8 mouse cellular contexts compared by ENCODE assay signal in the genomic region with DNA sequence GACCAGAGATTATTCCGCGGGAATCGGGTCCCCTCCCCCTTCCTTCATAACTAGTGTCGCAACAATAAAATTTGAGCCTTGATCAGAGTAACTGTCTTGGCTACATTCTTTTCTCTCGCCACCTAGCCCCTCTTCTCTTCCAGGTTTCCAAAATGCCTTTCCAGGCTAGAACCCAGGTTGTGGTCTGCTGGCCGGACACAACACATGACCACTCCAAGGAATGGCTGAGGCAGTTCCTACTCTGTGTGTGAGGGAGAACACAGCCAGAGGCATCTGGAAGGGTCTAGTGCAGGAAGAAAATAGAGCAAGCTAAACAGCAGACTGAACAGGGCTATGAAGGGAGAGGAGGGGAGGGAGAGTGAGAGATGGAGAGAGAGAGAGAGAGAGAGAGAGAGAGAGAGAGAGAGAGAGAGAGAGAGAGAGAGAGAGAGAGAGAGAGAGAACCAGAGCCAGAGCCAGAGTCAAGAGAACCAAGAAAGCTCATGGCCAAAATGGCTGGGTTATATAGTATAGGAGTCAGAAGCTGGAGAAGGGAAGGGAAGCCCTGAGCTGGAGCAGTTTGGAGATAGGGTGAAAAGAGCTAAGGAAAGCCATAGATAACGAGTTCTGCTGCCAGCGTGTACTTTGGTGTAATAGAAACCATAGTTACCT. TPM values are rescaled to one million over a fixed set of nuclear protein-coding genes. Genes with fewer than 3 reads are reported as not detected.
DNase-seq lines count a peak whose midpoint lies in the region; ATAC-seq and TF ChIP-seq lines count a peak whose summit lies in the region.
"Not testable (repeated sequence)": the region's sequence is repeated elsewhere in the genome, so short reads cannot be mapped to it uniquely, and the experiment has no call there.
"Had no signal": no experiment of that assay in that cellular context is flagged by ENCODE, and none has a peak within 500 bp of the region (broad histone marks: within the 10 kb centered on the region; RNA-seq: fewer than 3 reads in every experiment).

No protein-coding gene starts in this region.

- H3K79me2 ChIP-seq in MEL (ENCODE audit: control insufficient read depth, insufficient read depth, low read length, poor library complexity), result not testable (repeated sequence)

- peak; percentile 47 to 59; a peak in 1 of 4 replicates for TF ChIP-seq POLR2A in MEL (IDR thresholded peaks at IDR 0.05; ENCODE audit: control insufficient read depth in 1 of 2, insufficient read depth in 1 of 2, low read depth in 1 of 2, low read length in 2 of 2, poor library complexity in 1 of 2)

- H3K36me3 ChIP-seq in MEL (ENCODE audit: control insufficient read depth in 1 of 2, insufficient read depth in 2 of 2, low read length in 2 of 2), result peaks cover 0 to 16% of the 10 kb centered on the region in 2 experiments; a peak in 2 of 4 replicates
- not testable (repeated sequence) for H3K36me3 ChIP-seq in forebrain, embryonic 14.5 days (ENCODE audit: control insufficient read depth, insufficient read depth, low read length); hindbrain, embryonic 16.5 days (ENCODE audit: control insufficient read depth, insufficient read depth, low read length); limb, embryonic 10.5 days; liver, embryonic 15.5 days (replicated peaks); midbrain, postnatal 0 days (ENCODE audit: insufficient read depth, low read length)
- H3K36me3 ChIP-seq in heart, embryonic 14.5 days (ENCODE audit: control insufficient read depth, insufficient read depth, low read length), result peaks cover 10% of the 10 kb centered on the region

- peak overlapping the region; percentile 48 for H3K27ac ChIP-seq in MEL (ENCODE audit: control insufficient read depth, low read depth, low read length)
- not testable (repeated sequence) for H3K27ac ChIP-seq in forebrain, embryonic 14.5 days (ENCODE audit: low read depth, low read length); heart, embryonic 14.5 days (replicated peaks in 1 of 2; ENCODE audit: control insufficient read depth in 1 of 2, insufficient read depth in 1 of 2, low read depth in 2 of 2, low read length in 2 of 2); limb, embryonic 10.5 days; liver, embryonic 15.5 days (replicated peaks)
- H3K27ac ChIP-seq in hindbrain, embryonic 16.5 days (ENCODE audit: low read depth, low read length), result 0 out of 2 replicates have a peak overlapping the region, but pooled peaks have one; percentile 48
- 0 out of 2 replicates have a peak overlapping the region, but pooled peaks have one; percentile 18 for H3K27ac ChIP-seq in midbrain, postnatal 0 days (ENCODE audit: low read depth, low read length)

- peak; percentile 67 for DNase-seq in MEL (ENCODE audit: low read depth, low spot score)
- not testable (repeated sequence) for DNase-seq in forebrain, embryonic 14.5 days (ENCODE audit: low spot score); limb, embryonic 10.5 days (ENCODE audit: low spot score); midbrain, postnatal 0 days (ENCODE audit: low spot score)

- ATAC-seq in forebrain, embryonic 14.5 days; heart, embryonic 14.5 days (ENCODE audit: insufficient number of reproducible peaks, insufficient read depth, low FRiP score, low read depth); hindbrain, embryonic 16.5 days; liver, embryonic 15.5 days (ENCODE audit: insufficient read depth); midbrain, postnatal 0 days (ENCODE audit: low FRiP score): not testable (repeated sequence)

- not testable (repeated sequence) for TF ChIP-seq RAD21 in MEL (IDR thresholded peaks at IDR 0.05; ENCODE audit: low read depth, low read length)

- peak overlapping the region; percentile 26 to 46 for H3K4me3 ChIP-seq in MEL (ENCODE audit: control insufficient read depth in 1 of 2, insufficient read depth in 1 of 2, low read depth in 2 of 2, low read length in 2 of 2)
- H3K4me3 ChIP-seq in forebrain, embryonic 14.5 days (ENCODE audit: low read depth, low read length); heart, embryonic 14.5 days (ENCODE audit: control insufficient read depth in 1 of 2, insufficient read depth in 1 of 2, low read depth in 1 of 2, low read length in 2 of 2); hindbrain, embryonic 16.5 days (ENCODE audit: low read length); liver, embryonic 15.5 days (replicated peaks); midbrain, postnatal 0 days (ENCODE audit: low read depth, low read length): not testable (repeated sequence)
- H3K4me3 ChIP-seq in limb, embryonic 10.5 days, result peak overlapping the region; percentile 13; the same call in 1 of the 2 replicates

- peak in 1 of 2 experiments; percentile 39; a peak in 1 of 4 replicates for TF ChIP-seq EP300 in MEL (IDR thresholded peaks at IDR 0.05; ENCODE audit: low read depth in 1 of 2, low read length in 2 of 2)

- not testable (repeated sequence) for TF ChIP-seq CTCF in MEL (IDR thresholded peaks at IDR 0.05 in 2 of 3, conservative IDR thresholded peaks at IDR 0.05 in 1 of 3; ENCODE audit: control insufficient read depth in 1 of 3, insufficient read depth in 1 of 3, low read depth in 2 of 3, low read length in 3 of 3, poor library complexity in 1 of 3, severe bottlenecking in 1 of 3); midbrain, postnatal 0 days (IDR thresholded peaks at IDR 0.05)

- H3K9me3 ChIP-seq in MEL (replicated peaks; ENCODE audit: insufficient read depth, low read length); forebrain, embryonic 14.5 days (replicated peaks; ENCODE audit: control insufficient read depth, low read length); heart, embryonic 14.5 days (ENCODE audit: control insufficient read depth, low read length); hindbrain, embryonic 16.5 days (ENCODE audit: control insufficient read depth, low read length); limb, embryonic 10.5 days (replicated peaks); liver, embryonic 15.5 days (replicated peaks); midbrain, postnatal 0 days (ENCODE audit: low read length): not testable (repeated sequence)

- WGBS in forebrain, embryonic 14.5 days, result 22% methylated on average over 6 of the region's 8 CpGs
- 24% methylated on average over 6 of the region's 8 CpGs for WGBS in heart, embryonic 14.5 days
- WGBS in hindbrain, embryonic 16.5 days, result 36% methylated on average over 7 of the region's 8 CpGs
- 24% methylated on average over 7 of the region's 8 CpGs for WGBS in limb, embryonic 10.5 days
- 16% methylated on average over 8 of the region's 8 CpGs for WGBS in liver, embryonic 15.5 days (ENCODE audit: insufficient replicate concordance)
- 31% methylated on average over 7 of the region's 8 CpGs for WGBS in midbrain, postnatal 0 days

- peak overlapping the region; percentile 61 for H3K9ac ChIP-seq in MEL (ENCODE audit: control insufficient read depth, low read depth, low read length, poor library complexity, severe bottlenecking)
- H3K9ac ChIP-seq in forebrain, embryonic 14.5 days (ENCODE audit: low read length); heart, embryonic 14.5 days (ENCODE audit: low read length); hindbrain, embryonic 16.5 days (ENCODE audit: low read depth, low read length); liver, embryonic 15.5 days; midbrain, postnatal 0 days (replicated peaks; ENCODE audit: low read length, poor library complexity, severe bottlenecking): not testable (repeated sequence)

- H3K27me3 ChIP-seq in MEL (ENCODE audit: control insufficient read depth in 1 of 2, insufficient read depth in 2 of 2, low read length in 2 of 2); forebrain, embryonic 14.5 days (replicated peaks; ENCODE audit: control insufficient read depth, insufficient read depth, low read length); heart, embryonic 14.5 days (ENCODE audit: control insufficient read depth, insufficient read depth, low read length); hindbrain, embryonic 16.5 days (replicated peaks; ENCODE audit: control insufficient read depth, insufficient read depth, low read length); limb, embryonic 10.5 days (ENCODE audit: low read depth, poor library complexity, severe bottlenecking); liver, embryonic 15.5 days; midbrain, postnatal 0 days (ENCODE audit: insufficient read depth, low read length): not testable (repeated sequence)

- H3K4me2 ChIP-seq in forebrain, embryonic 14.5 days (ENCODE audit: low read length), result peak overlapping the region; percentile 98; the same call in 1 of the 2 replicates
- peak overlapping the region; percentile 83; the same call in 1 of the 2 replicates for H3K4me2 ChIP-seq in heart, embryonic 14.5 days (ENCODE audit: low read length)
- peak overlapping the region; percentile 95 for H3K4me2 ChIP-seq in hindbrain, embryonic 16.5 days (ENCODE audit: low read length)
- peak overlapping the region; percentile 99 for H3K4me2 ChIP-seq in liver, embryonic 15.5 days
- H3K4me2 ChIP-seq in midbrain, postnatal 0 days (ENCODE audit: low read depth, low read length, poor library complexity, severe bottlenecking), result peak overlapping the region; percentile 30; the same call in 1 of the 2 replicates

- H3K4me1 ChIP-seq in MEL (ENCODE audit: control insufficient read depth in 1 of 2, insufficient read depth in 2 of 2, low read length in 2 of 2), result peaks cover 12 to 22% of the 10 kb centered on the region in 2 experiments
- H3K4me1 ChIP-seq in forebrain, embryonic 14.5 days (ENCODE audit: control insufficient read depth, insufficient read depth, low read length); midbrain, postnatal 0 days (ENCODE audit: insufficient read depth, low read length): not testable (repeated sequence)
- peaks cover 7 to 11% of the 10 kb centered on the region in 2 experiments for H3K4me1 ChIP-seq in heart, embryonic 14.5 days (ENCODE audit: control insufficient read depth in 2 of 2, insufficient read depth in 2 of 2, low read length in 2 of 2)
- H3K4me1 ChIP-seq in hindbrain, embryonic 16.5 days (ENCODE audit: control insufficient read depth, insufficient read depth, low read depth, low read length), result peaks cover 11% of the 10 kb centered on the region
- H3K4me1 ChIP-seq in limb, embryonic 10.5 days, result peaks cover 22% of the 10 kb centered on the region
- H3K4me1 ChIP-seq in liver, embryonic 15.5 days (replicated peaks), result peaks cover 31% of the 10 kb centered on the region

RNA-seq across cellular contexts. Expression of a gene that starts 17.8 kb away (rescaled TPM):
- 0.77 and 2.1 TPM in 2 replicates for total RNA-seq in MEL (2012; rRNA removed)
- polyA plus RNA-seq in MEL (2012; ENCODE audit: insufficient read depth in 1 of 2, insufficient read length in 2 of 2, low read depth in 1 of 2, low replicate concordance in 2 of 2, missing spikeins in 1 of 2), result 1 to 10 TPM in 1 of 2 experiments, not detected in 1; 3.3 TPM
- 44.4 and 56.2 TPM in 2 replicates for polyA plus RNA-seq in forebrain, embryonic 14.5 days (2014; fragmentation: Nextera tagmentation; extraction: Ambion mirVana)
- polyA plus RNA-seq in heart, embryonic 14.5 days (2014; fragmentation: Nextera tagmentation; extraction: Ambion mirVana), result 10.8 and 12.0 TPM in 2 replicates
- polyA plus RNA-seq in hindbrain, embryonic 16.5 days (2015; fragmentation: Nextera tagmentation; extraction: Ambion mirVana), result 135 TPM in 2 replicates
- polyA plus RNA-seq in limb, embryonic 10.5 days (2016; fragmentation: Nextera tagmentation; extraction: Ambion mirVana), result 3.6 and 3.9 TPM in 2 replicates
- 0.23 and 0.26 TPM in 2 replicates for polyA plus RNA-seq in liver, embryonic 15.5 days (2015; fragmentation: Nextera tagmentation; extraction: Ambion mirVana)
- total RNA-seq in midbrain, postnatal 0 days (2014; rRNA removed), result 157 and 160 TPM in 2 replicates
- polyA plus RNA-seq in midbrain, postnatal 0 days (2015; fragmentation: Nextera tagmentation; extraction: Ambion mirVana), result 167 and 176 TPM in 2 replicates

RNA-seq across cellular contexts. Expression of a gene that starts 20.8 kb away (rescaled TPM):
- 115 and 123 TPM in 2 replicates for total RNA-seq in MEL (2012; rRNA removed)
- polyA plus RNA-seq in MEL (2012; ENCODE audit: insufficient read depth in 1 of 2, insufficient read length in 2 of 2, low read depth in 1 of 2, low replicate concordance in 2 of 2, missing spikeins in 1 of 2), result 100 to 1,000 TPM in 1 of 2 experiments, not detected in 1; 124 TPM
- polyA plus RNA-seq in forebrain, embryonic 14.5 days (2014; fragmentation: Nextera tagmentation; extraction: Ambion mirVana), result 80.7 and 96.3 TPM in 2 replicates
- polyA plus RNA-seq in heart, embryonic 14.5 days (2014; fragmentation: Nextera tagmentation; extraction: Ambion mirVana), result 50.2 and 56.1 TPM in 2 replicates
- polyA plus RNA-seq in hindbrain, embryonic 16.5 days (2015; fragmentation: Nextera tagmentation; extraction: Ambion mirVana), result 52.7 and 57.2 TPM in 2 replicates
- 74.2 and 76.5 TPM in 2 replicates for polyA plus RNA-seq in limb, embryonic 10.5 days (2016; fragmentation: Nextera tagmentation; extraction: Ambion mirVana)
- 32.1 and 34.6 TPM in 2 replicates for polyA plus RNA-seq in liver, embryonic 15.5 days (2015; fragmentation: Nextera tagmentation; extraction: Ambion mirVana)
- 29.5 and 36.8 TPM in 2 replicates for total RNA-seq in midbrain, postnatal 0 days (2014; rRNA removed)
- 54.6 and 58.1 TPM in 2 replicates for polyA plus RNA-seq in midbrain, postnatal 0 days (2015; fragmentation: Nextera tagmentation; extraction: Ambion mirVana)

RNA-seq across cellular contexts. Expression of a gene that starts 20.9 kb away (rescaled TPM):
- total RNA-seq in MEL (2012; rRNA removed), result 197 and 234 TPM in 2 replicates
- under 1 TPM in 1 of 2 experiments, not detected in 1; 0.72 TPM for polyA plus RNA-seq in MEL (2012; ENCODE audit: insufficient read depth in 1 of 2, insufficient read length in 2 of 2, low read depth in 1 of 2, low replicate concordance in 2 of 2, missing spikeins in 1 of 2)
- 1.7 TPM in 1 of 2 replicates, not detected in the other for polyA plus RNA-seq in forebrain, embryonic 14.5 days (2014; fragmentation: Nextera tagmentation; extraction: Ambion mirVana)
- 1.3 TPM in 1 of 2 replicates, not detected in the other for polyA plus RNA-seq in heart, embryonic 14.5 days (2014; fragmentation: Nextera tagmentation; extraction: Ambion mirVana)
- polyA plus RNA-seq in hindbrain, embryonic 16.5 days (2015; fragmentation: Nextera tagmentation; extraction: Ambion mirVana), result not detected in 2 replicates
- 0.63 and 1.2 TPM in 2 replicates for polyA plus RNA-seq in limb, embryonic 10.5 days (2016; fragmentation: Nextera tagmentation; extraction: Ambion mirVana)
- 0.40 and 0.58 TPM in 2 replicates for polyA plus RNA-seq in liver, embryonic 15.5 days (2015; fragmentation: Nextera tagmentation; extraction: Ambion mirVana)
- 134 and 144 TPM in 2 replicates for total RNA-seq in midbrain, postnatal 0 days (2014; rRNA removed)
- 1.1 TPM in 1 of 2 replicates, not detected in the other for polyA plus RNA-seq in midbrain, postnatal 0 days (2015; fragmentation: Nextera tagmentation; extraction: Ambion mirVana)
- polyA plus RNA-seq: kidney, postnatal 0 days had no signal

RNA-seq across cellular contexts. Expression of a gene that starts 22.0 kb away (rescaled TPM):
- total RNA-seq in MEL (2012; rRNA removed), result 2,824 and 3,687 TPM in 2 replicates
- 1 to 10 TPM in 1 of 2 experiments, not detected in 1; 4.8 TPM for polyA plus RNA-seq in MEL (2012; ENCODE audit: insufficient read depth in 1 of 2, insufficient read length in 2 of 2, low read depth in 1 of 2, low replicate concordance in 2 of 2, missing spikeins in 1 of 2)
- polyA plus RNA-seq in forebrain, embryonic 14.5 days (2014; fragmentation: Nextera tagmentation; extraction: Ambion mirVana), result 3.4 and 7.5 TPM in 2 replicates
- 3.2 and 4.7 TPM in 2 replicates for polyA plus RNA-seq in heart, embryonic 14.5 days (2014; fragmentation: Nextera tagmentation; extraction: Ambion mirVana)
- polyA plus RNA-seq in hindbrain, embryonic 16.5 days (2015; fragmentation: Nextera tagmentation; extraction: Ambion mirVana), result 1.3 TPM in 1 of 2 replicates, not detected in the other
- 11.7 and 16.3 TPM in 2 replicates for polyA plus RNA-seq in limb, embryonic 10.5 days (2016; fragmentation: Nextera tagmentation; extraction: Ambion mirVana)
- 16.1 and 18.0 TPM in 2 replicates for polyA plus RNA-seq in liver, embryonic 15.5 days (2015; fragmentation: Nextera tagmentation; extraction: Ambion mirVana)
- total RNA-seq in midbrain, postnatal 0 days (2014; rRNA removed), result 271 and 554 TPM in 2 replicates
- 1.7 and 1.9 TPM in 2 replicates for polyA plus RNA-seq in midbrain, postnatal 0 days (2015; fragmentation: Nextera tagmentation; extraction: Ambion mirVana)

RNA-seq across cellular contexts. Expression of a gene that starts 22.2 kb away (rescaled TPM):
- total RNA-seq in MEL (2012; rRNA removed), result 1.6 and 1.8 TPM in 2 replicates
- polyA plus RNA-seq in MEL (2012; ENCODE audit: insufficient read depth in 1 of 2, insufficient read length in 2 of 2, low read depth in 1 of 2, low replicate concordance in 2 of 2, missing spikeins in 1 of 2), result 1 to 10 TPM in 1 of 2 experiments, not detected in 1; 3.2 TPM
- polyA plus RNA-seq in forebrain, embryonic 14.5 days (2014; fragmentation: Nextera tagmentation; extraction: Ambion mirVana), result 11.8 and 12.5 TPM in 2 replicates
- 6.8 and 7.6 TPM in 2 replicates for polyA plus RNA-seq in heart, embryonic 14.5 days (2014; fragmentation: Nextera tagmentation; extraction: Ambion mirVana)
- polyA plus RNA-seq in hindbrain, embryonic 16.5 days (2015; fragmentation: Nextera tagmentation; extraction: Ambion mirVana), result 4.9 and 5.5 TPM in 2 replicates
- polyA plus RNA-seq in limb, embryonic 10.5 days (2016; fragmentation: Nextera tagmentation; extraction: Ambion mirVana), result 3.4 and 5.8 TPM in 2 replicates
- polyA plus RNA-seq in liver, embryonic 15.5 days (2015; fragmentation: Nextera tagmentation; extraction: Ambion mirVana), result 6.5 and 7.7 TPM in 2 replicates
- 8.7 and 12.7 TPM in 2 replicates for total RNA-seq in midbrain, postnatal 0 days (2014; rRNA removed)
- polyA plus RNA-seq in midbrain, postnatal 0 days (2015; fragmentation: Nextera tagmentation; extraction: Ambion mirVana), result 2.8 and 2.9 TPM in 2 replicates

Comparison
In these comparisons a context has a peak if more than half of its experiments do, and no peak if none do; other contexts are left out.
1. H3K4me2 ChIP-seq: peak in every context shown above with its lines; median percentile 99 in liver, embryonic 15.5 days; 98 in forebrain, embryonic 14.5 days; 95 in hindbrain, embryonic 16.5 days; 83 in heart, embryonic 14.5 days; 30 in midbrain, postnatal 0 days.